Mouse (Mus musculus) thymus, adult 2 months (tissue): ENCODE data around the gene Ltbp1. TPM values are rescaled to one million over a fixed set of nuclear protein-coding genes. Genes with fewer than 3 reads are reported as not detected.

Source experiments
- DNase-seq: peaks from one replicate; pipeline ENCODE4 v3.0.0; 2021
- H3K27ac ChIP-seq: fragments of 200-500 bp; 2 replicates; pipeline ENCODE4 v1.5.1; 2012; ENCODE audit warnings: low read length, control low read depth; ENCODE audit not compliant: control insufficient read depth, insufficient read depth
- H3K27me3 ChIP-seq: fragments of 200-500 bp; 2 replicates; pipeline ENCODE4 v1.6.1; 2012; ENCODE audit warnings: mild to moderate bottlenecking, low read length, moderate library complexity, mixed read lengths; ENCODE audit not compliant: control insufficient read depth, insufficient read depth
- H3K36me3 ChIP-seq: fragments of 200-500 bp; 2 replicates; pipeline ENCODE4 v1.6.1; 2012; ENCODE audit warnings: mild to moderate bottlenecking, low read length, moderate library complexity; ENCODE audit not compliant: control insufficient read depth, insufficient read depth
- H3K4me1 ChIP-seq: fragments of 200-500 bp; replicated peaks from 2 replicates; pipeline ENCODE4 v1.6.1; 2012; ENCODE audit warnings: low read length; ENCODE audit not compliant: control insufficient read depth, insufficient read depth
- H3K4me3 ChIP-seq: fragments of 200-500 bp; 2 replicates; pipeline ENCODE4 v1.5.1; 2012; ENCODE audit warnings: mild to moderate bottlenecking, low read length, control low read depth, moderate library complexity; ENCODE audit not compliant: control insufficient read depth, insufficient read depth
- CTCF ChIP-seq: fragments of 200-500 bp; IDR thresholded peaks from 2 replicates; pipeline ENCODE4 v1.5.1; 2012; ENCODE audit warnings: mild to moderate bottlenecking, control low read depth, low read length, moderate library complexity, borderline replicate concordance; ENCODE audit not compliant: control insufficient read depth, poor library complexity, insufficient read depth; ENCODE audit errors: extremely low read depth
- POLR2A ChIP-seq: fragments of 200-500 bp; IDR thresholded peaks from 2 replicates; pipeline ENCODE4 v1.6.1; 2012; ENCODE audit warnings: mild to moderate bottlenecking, low read length, control low read depth, moderate library complexity; ENCODE audit not compliant: control insufficient read depth, poor library complexity, insufficient read depth; ENCODE audit errors: extremely low read depth
- WGBS: fragments of 180-500 bp; shearing (Covaris S2); methylation state at CpG from one replicate; pipeline ENCODE4 v1.1.7; 2018; 5-methylcytosine and 5-hydroxymethylcytosine counted together
- polyA plus RNA-seq: library from polyadenylated mRNA; depleted of rRNA; stranded (reverse); fragments of >200 nt; gene quantifications from 2 replicates; pipeline ENCODE4 v1.2.3, GENCODE M21; 2012

Gene Ltbp1
- polyA plus RNA-seq, 1 experiment = 4.0 TPM

- no peak overlapping the region for H3K27ac ChIP-seq
- TF ChIP-seq POLR2A = no peak
- no peak for TF ChIP-seq CTCF
- H3K4me3 ChIP-seq = no peak overlapping the region
- no peaks in the 10 kb centered on the region for H3K36me3 ChIP-seq
- no peaks in the 10 kb centered on the region for H3K27me3 ChIP-seq
- DNase-seq = no peak
- 67% methylated on average over 7 of the region's 7 CpGs for WGBS
- H3K4me1 ChIP-seq = no peaks in the 10 kb centered on the region
Measured at GRCm38 (mm10) chr17:75171659-75172058, 166.3 kb downstream of the Ltbp1 start.

DNA sequence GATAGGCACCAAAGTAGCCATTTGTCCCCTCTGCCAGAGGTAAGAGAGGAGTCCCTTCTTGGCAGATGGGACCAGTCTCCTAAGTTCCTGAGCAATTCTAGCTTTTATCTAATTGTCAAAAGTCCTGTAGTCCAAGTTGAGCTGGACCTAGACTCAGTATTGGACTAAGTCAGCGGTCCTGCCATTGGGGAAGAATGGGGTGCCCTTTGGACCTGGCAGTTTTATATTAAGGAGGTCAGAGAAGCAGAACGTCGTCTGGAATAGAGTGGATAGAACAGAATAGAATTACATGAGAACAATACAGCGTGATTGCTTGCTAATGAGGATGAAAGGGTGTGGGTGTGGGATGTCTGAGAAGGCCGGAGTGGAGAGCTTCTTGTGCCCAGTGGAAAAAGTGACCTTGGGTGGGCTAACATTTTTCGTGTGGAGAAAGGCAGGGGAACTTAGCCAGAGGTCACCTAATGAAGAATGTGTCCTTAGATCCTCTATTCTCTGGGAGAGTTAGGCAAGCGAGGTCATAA, 167.4 kb downstream of the Ltbp1 start:
- H3K27ac ChIP-seq = no peak overlapping the region
- no peak for DNase-seq
- TF ChIP-seq POLR2A = no peak
- no peak for TF ChIP-seq CTCF
- H3K27me3 ChIP-seq = no peaks in the 10 kb centered on the region
- H3K36me3 ChIP-seq = no peaks in the 10 kb centered on the region
- no peak overlapping the region for H3K4me3 ChIP-seq
- 95% methylated on average over 7 of the region's 7 CpGs for WGBS
- H3K4me1 ChIP-seq = no peaks in the 10 kb centered on the region

DNA sequence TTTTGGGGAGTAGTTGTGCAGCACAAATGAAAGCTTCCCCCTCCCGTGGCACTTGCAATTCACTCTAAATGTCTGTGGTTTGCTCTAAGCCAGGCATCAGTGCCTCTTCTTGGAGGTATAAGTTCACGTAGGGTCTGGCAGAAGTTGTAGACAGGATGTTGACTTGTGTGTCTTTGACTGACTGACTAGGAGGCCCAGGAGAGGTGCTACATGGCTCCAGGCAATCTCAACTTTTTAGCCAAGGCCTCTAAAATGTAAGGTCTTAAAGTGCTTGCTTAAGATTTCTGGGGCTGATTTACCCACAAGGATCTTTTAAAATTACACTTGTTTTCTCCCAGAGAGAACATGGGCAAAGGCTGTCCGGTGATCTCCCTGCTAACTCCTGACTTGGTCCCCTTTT, 169.1 kb downstream of the Ltbp1 start:
- WGBS = 55% methylated on average over 3 of the region's 3 CpGs
- Histone ChIP-seq H3K4me3 (no peak overlapping the region), H3K4me1 (no peaks in the 10 kb centered on the region), H3K27ac (no peak overlapping the region), H3K36me3 (no peaks in the 10 kb centered on the region), H3K27me3 (no peaks in the 10 kb centered on the region)
- DNase-seq = no peak
- TF ChIP-seq POLR2A (no peak), CTCF (no peak)

- H3K4me1 ChIP-seq = no peaks in the 10 kb centered on the region
- no peak overlapping the region for H3K27ac ChIP-seq
- DNase-seq = no peak
- 59% methylated on average over 24 of the region's 24 CpGs for WGBS
- no peak overlapping the region for H3K4me3 ChIP-seq
- no peaks in the 10 kb centered on the region for H3K27me3 ChIP-seq
- no peak for TF ChIP-seq POLR2A
- no peak for TF ChIP-seq CTCF
- H3K36me3 ChIP-seq = no peaks in the 10 kb centered on the region
Measured at GRCm38 (mm10) chr17:75177920-75178867, 172.8 kb downstream of the Ltbp1 start.

DNA sequence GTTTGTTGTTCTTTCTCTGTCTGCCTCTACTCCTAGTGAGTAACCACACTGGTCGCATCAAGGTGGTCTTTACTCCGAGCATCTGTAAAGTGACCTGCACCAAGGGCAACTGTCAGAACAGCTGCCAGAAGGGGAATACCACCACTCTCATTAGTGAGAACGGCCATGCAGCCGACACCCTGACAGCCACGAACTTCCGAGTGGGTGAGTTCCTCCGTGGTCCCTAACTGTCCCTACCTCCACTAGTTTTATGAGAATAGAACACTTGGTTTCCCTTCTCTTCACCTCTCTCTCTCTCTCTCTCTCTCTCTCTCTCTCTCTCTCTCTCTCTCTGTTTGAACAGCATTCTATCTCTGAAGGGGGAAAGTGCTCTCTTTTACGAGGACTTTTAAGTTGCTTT, 173.6 kb downstream of the Ltbp1 start:
- TF ChIP-seq POLR2A (no peak), CTCF (no peak)
- no peaks in the 10 kb centered on the region for H3K4me1 ChIP-seq
- no peaks in the 10 kb centered on the region for H3K27me3 ChIP-seq
- no peak overlapping the region for H3K4me3 ChIP-seq
- H3K36me3 ChIP-seq = no peaks in the 10 kb centered on the region
- WGBS = 70% methylated on average over 8 of the region's 8 CpGs
- no peak overlapping the region for H3K27ac ChIP-seq
- no peak for DNase-seq

- Histone ChIP-seq H3K4me3 (no peak overlapping the region), H3K27ac (no peak overlapping the region), H3K27me3 (no peaks in the 10 kb centered on the region), H3K4me1 (no peaks in the 10 kb centered on the region), H3K36me3 (no peaks in the 10 kb centered on the region)
- DNase-seq = no peak
- TF ChIP-seq CTCF = no peak
- no peak for TF ChIP-seq POLR2A
- 97% methylated on average over 4 of the region's 4 CpGs for WGBS
Measured at GRCm38 (mm10) chr17:75180301-75180700, 174.9 kb downstream of the Ltbp1 start.
